Mouse (Mus musculus): ENCODE measurements at regions not wholly inside any gene's neighbourhood (a gene's known extent, or its start where the extent isn't known, plus 50 kb on each side); places are given as distances from the start of the nearest gene placed in this dataset.

DNA sequence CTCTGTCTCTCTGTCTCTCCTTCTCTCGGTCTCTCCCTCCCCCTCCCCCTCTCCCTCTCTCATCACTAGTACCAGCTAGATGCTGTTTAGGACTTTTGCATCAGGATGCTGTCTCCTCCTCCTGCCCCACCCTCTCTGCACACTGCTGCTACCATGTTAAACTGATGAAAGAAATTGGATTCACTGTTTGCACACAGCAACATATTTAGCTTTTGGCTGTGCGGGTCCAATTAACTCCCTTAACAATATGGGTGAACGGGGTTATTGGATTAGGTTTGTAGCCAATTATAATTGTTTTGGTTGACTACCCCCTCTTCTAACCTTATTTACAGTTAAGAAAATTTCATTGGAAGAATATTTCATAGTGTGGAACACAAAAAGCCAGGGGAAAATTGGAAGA is 424.0 kb upstream of the Sorcs1 start:
- in situ Hi-C loops (cut with MboI, MseI) = no loop called here

DNA sequence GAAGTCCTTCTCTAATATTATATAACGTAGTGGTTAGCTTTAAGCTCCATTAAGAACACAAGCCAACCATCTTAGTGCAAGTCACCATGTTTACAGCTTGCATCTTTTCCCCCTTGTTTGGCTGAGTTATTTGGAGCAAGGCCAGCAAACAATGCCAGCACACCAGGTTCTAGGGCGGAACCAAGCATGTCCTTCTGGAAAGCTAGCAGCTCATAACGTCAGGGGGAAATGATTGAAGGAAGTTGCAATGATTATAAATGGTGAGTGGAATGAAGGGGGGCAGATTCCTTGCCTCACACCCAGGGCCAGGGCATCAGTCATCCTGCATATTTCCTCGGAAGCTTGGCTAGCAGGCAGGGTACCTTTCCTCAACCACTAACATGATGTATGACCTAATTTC is 396.3 kb upstream of the Sorcs1 start:
- in situ Hi-C loops (cut with MboI, MseI) = no loop called here

DNA sequence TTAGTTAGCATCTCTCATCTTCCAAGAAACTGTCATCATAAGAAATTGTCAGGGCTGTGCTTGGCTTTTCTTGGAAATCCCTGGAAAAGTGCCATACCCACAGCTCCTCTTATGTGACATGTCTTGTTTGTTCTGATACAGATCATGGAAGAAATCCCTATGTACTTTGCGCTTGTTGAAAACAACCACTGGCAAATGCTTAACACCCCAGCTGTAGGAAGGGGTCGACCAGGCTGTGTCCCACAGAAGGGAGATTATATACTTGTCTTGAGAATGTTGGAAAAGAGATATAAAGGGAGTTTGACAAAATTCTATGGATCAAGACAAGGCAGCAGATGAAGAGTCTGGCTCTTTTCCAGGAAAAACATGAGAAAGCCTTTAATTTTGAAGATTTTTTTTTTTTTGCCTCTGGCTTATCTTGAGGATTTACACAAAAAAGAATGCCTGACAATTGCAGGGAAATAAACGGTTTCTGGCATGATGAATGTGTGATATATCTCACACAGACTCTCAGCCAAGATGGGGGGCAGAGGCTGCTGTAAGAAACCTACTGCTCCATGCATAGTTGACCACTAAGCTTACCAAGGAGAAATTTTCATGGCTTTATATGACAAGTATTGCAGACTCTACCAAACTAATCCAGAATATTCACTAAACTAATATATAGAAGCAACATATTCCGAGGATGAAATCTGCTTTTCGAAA is 381.7 kb upstream of the Sorcs1 start:
- in situ Hi-C loops (cut with MboI, MseI) = no loop called here

DNA sequence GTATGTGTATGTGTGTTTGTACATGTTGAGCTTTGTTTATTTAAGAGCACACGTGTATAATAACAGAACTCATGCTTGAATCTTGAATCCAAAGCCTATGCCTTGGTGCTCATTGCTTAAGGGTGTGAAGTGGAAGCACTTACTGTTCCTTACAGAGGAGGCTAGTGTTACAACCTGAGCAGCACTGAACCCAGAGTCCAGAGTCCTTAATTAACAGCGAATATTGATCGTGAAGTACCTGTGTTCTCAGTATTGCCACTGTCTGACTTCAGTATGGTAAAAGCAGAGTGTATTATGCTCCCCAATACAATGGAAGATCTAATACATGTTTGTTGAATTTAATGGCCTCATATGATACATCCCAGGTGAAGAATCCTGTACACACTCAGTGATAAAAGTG is 365.1 kb upstream of the Sorcs1 start:
- in situ Hi-C loops (cut with MboI, MseI) = no loop called here

DNA sequence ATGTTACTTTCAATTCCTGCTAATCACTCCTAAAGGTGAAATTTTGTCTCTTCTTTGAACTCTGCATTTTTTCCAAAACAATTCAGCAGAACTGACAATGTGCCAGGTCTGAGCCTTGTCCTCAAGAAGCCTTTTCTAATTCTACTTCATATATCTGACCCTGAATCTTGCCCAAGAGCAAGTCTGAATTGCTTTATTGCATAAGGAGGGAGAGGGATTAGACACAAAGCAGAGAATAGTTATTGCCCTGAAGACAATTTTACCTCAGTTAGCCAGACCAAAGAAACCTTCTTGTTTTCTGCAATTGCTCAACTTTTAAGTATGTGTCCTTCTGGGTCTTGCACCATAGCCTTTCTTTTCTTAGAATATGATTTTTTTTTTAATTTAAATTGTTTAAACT is 316.0 kb upstream of the Sorcs1 start:
- in situ Hi-C loops (cut with MboI, MseI) = no loop called here

DNA sequence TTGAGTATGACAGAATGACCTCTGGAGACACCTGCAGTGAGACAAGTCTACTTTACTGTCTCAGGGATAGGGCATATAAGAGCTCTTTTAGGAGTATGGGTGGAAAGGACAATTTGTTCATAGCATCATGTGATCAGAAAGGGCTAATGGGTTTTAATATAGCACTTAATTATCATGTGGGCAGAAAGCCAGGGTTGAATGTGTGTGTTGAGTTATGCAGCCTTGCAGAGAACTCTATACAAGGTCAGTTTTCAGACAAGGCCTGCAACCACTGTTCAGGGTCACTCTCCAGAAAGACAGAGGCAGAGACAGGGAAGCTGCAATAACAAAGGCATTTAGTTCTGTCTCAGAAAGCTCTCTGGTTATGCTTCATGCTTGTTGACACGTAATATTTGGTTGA is 292.6 kb upstream of the Sorcs1 start:
- in situ Hi-C loops (cut with MboI, MseI) = no loop called here

DNA sequence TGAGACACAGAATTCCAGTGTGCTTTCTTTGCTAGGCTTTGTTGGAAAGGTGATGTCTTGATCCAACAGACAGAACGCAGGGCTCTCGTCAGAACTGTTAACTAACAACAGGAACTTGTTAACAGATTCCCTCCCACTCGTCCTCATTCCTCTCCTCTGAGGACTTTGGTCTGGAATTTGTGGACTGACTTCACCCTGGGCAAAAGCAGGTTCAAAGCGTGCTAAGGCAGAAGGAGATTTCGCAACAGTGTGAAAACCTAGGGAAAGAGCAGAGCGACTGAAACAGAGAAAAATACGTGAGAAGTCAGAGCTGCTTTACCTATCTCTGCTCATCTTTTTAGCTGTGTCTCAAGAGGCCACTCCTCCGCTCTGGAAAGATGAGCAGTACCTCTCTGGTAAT is 283.5 kb upstream of the Sorcs1 start:
- in situ Hi-C loops (cut with MboI, MseI) = no loop called here

DNA sequence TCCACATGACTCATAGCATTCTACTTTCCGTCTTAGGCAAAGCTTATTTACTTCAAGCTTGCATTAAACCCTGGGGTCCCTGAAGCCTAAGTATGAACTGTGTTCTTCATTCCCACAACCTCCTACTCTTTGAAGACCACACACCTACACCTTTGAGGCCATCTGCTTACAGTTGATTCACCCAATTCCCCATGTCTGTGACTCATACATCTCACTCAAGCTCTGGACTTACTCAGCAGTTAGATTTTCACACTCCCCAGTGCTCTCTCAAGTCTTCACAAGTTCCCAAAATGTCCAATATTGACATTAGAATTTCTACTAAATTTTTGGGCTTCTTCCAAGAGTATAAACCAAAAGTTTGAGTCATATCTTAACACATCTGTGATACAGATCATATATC is 266.6 kb upstream of the Sorcs1 start:
- in situ Hi-C loops (cut with MboI, MseI) = no loop called here

DNA sequence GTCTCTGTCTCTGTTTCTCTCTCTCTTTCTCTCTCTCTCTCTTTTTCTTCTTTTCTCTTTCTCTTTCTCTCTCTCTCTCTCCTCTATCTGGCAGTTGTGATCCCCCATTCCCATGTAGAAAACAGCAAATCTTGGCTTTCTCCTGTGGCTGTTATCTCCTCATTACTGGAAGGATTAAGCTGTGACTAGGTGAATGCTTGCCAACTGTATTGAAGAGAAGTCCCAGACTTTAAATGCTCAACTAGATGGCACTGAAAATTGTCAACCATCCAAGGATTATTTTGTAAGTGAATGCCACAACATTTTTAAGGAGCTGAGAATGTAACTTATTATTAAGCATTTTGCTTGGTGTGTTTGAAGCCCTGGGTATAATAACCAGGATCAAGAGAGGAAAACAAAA is 233.2 kb upstream of the Sorcs1 start:
- in situ Hi-C loops (cut with MboI, MseI) = loop anchor here (25.0 kb wide), 1 partner anchor 1474 kb away; no protein-coding TSS in a partner anchor

DNA sequence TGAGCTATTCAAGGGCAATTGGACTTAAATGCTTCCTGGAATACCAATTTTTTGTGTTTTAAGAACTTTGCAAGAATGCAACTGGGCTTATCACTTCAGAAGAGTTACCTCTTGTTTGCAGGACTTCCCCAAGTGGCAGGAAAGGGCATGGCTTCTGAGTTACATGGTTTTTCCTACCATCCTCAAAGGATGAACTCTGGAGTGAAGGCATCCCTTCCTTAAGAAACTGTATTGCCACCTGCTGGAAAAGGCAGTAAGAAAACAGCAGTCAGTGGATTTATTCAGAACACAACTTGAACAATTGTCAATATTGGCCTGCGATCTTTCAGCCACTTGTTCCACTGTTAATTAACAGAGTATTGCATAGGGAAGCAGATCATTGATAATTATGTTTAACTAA is 232.2 kb upstream of the Sorcs1 start:
- in situ Hi-C loops (cut with MboI, MseI) = loop anchor here (25.0 kb wide), 1 partner anchor 1473 kb away; no protein-coding TSS in a partner anchor

DNA sequence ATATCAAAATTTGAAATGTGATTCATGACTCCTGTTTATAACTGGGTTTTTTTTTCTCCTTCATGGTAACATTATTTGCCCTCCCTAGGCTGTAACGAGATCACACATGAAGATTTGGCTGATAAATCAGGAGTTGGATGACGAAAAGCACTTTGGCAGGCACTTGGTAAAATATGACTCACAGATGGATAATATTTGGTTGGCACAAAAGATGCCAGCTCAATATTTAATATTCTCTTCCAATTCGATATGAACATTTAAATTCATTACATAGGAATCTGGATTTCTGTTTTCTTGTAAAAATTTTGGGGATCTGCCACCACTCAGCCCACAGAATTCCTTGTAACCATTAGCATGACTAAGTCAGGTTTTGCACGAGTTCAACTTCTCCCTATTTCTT is 230.3 kb upstream of the Sorcs1 start:
- in situ Hi-C loops (cut with MboI, MseI) = loop anchor here (25.0 kb wide), 1 partner anchor 1471 kb away; no protein-coding TSS in a partner anchor

DNA sequence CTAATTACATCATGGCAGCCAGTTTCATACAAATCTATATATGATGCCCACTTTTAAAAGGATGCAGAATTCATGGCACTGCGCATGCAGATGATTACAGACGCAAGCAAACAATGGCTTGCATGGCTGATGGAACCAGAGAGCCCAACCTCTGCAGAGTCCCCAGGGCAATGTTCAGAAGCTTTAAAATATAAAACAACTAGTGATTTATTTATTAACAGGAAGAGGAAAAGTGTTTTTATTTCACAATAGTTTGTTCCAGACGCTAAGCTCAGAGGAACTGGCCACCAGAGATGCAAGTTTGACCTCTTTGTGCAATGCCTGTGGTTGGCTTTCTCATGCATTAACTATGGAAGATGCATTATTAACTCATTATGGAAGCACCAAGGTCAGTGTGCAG is 215.3 kb upstream of the Sorcs1 start:
- in situ Hi-C loops (cut with MboI, MseI) = no loop called here

DNA sequence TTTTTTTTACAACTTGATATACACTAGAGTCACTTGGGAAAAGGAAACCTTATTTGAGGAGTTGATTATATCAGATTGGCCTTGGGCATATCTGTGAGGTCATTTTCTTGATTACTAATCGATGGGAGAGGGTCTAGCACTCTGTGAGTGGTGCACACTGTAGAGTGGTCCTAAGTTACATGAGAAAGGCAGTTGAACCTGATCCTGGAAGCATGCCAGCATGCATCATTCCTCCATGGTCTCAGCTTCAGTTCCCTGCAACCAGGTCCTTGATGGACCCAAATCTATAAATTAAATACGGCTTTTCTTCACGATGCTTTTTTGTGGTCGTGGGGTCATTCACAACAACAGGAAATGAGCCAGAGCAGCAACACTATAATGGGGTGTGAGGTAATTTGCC is 194.2 kb upstream of the Sorcs1 start:
- in situ Hi-C loops (cut with MboI, MseI) = no loop called here

DNA sequence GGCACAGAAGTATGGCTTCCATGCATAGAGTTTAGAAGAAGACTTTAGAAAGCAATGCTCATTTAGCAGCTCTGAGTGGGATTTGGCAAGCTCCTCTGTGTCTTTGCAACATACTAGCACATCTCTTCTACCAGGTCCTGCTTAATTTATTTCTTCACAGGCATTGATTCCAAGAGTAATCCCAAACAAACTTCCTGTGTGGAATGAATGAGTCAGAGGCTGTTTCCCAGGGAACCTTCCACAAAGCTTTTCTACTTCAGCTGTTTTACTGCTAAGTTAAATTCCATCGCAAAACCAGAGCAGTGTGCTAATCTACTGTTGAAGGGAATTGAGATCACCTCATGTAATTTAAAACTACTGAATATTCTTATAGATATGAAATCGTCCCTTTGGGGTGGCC is 193.7 kb upstream of the Sorcs1 start:
- in situ Hi-C loops (cut with MboI, MseI) = no loop called here

DNA sequence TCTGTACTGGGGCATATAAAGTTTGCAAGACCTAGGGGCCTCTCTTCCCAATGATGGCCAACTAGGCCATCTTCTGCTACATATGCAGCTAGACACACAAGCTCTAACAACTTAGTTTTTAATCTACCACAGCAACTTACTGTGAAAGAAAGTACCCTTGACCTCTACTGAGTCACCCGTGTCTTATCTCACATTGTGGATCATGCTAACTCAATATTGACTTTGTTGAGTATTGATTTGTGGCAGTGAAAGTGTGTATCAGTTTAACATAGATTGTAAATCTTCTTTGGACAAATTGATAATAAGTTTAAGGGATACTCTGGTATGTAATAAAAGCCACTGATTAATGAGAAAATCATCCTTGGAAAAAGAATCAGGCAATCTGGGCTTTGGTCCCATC is 176.4 kb upstream of the Sorcs1 start:
- in situ Hi-C loops (cut with MboI, MseI) = no loop called here

DNA sequence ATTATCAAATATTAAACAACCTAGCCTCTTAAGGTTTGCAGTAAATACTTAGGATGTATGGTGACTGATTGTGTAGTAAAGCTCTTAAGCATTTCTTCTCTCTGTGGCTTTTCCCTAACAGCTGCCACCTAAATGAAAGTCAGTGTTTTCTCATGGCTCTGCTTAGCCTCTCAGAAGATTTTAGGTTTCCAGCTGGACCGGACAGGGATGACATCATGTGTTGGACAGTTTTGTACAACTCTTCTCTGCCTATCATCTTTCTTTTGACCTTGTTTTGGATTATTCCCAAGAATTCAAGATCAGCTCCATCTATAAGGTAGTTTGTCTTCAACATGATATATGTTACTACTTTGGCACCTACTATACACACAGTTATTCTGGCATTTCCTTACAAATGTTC is 162.1 kb upstream of the Sorcs1 start:
- in situ Hi-C loops (cut with MboI, MseI) = no loop called here
